Mouse (Mus musculus): Measurements from ENCODE around the gene Hs3st3a1.

Gene Hs3st3a1

GRCm38 (mm10) chr11:64434611-64435545, at the start of gene Hs3st3a1:
TSS of gene Hs3st3a1 (plus strand) at chr11:64435332.
- WGBS: 3% methylated on average over 32 of the region's 36 CpGs

GRCm38 (mm10) chr11:64386333-64386732, 48.8 kb upstream of the Hs3st3a1 start:
- WGBS: 66% methylated on average over 4 of the region's 4 CpGs

GRCm38 (mm10) chr11:64396331-64396881, 38.7 kb upstream of the Hs3st3a1 start:
- 5% methylated on average over 7 of the region's 7 CpGs for WGBS

GRCm38 (mm10) chr11:64396949-64397348, 38.2 kb upstream of the Hs3st3a1 start:
- 50% methylated on average over 6 of the region's 6 CpGs for WGBS

GRCm38 (mm10) chr11:64397612-64398011, 37.5 kb upstream of the Hs3st3a1 start:
- 97% methylated on average over 3 of the region's 3 CpGs for WGBS

- 57% methylated on average over 6 of the region's 6 CpGs for WGBS
These were observed 34.5 kb upstream of the Hs3st3a1 start for GRCm38 (mm10) chr11:64400534-64401093.

GRCm38 (mm10) chr11:64418969-64419368, 16.2 kb upstream of the Hs3st3a1 start:
- WGBS: 34% methylated on average over 1 of the region's 1 CpGs

- WGBS: under 1% methylated on average over 81 of the region's 81 CpGs
These were observed 647 bp downstream of the Hs3st3a1 start for GRCm38 (mm10) chr11:64435546-64436411.

GRCm38 (mm10) chr11:64436412-64436727, 1.2 kb downstream of the Hs3st3a1 start, which contains the start of gene F930015N05Rik:
TSS of gene F930015N05Rik (minus strand) at chr11:64436653.
- 0% methylated on average over 24 of the region's 24 CpGs for WGBS

- WGBS: 48% methylated on average over 5 of the region's 5 CpGs
These were observed 1.7 kb downstream of the Hs3st3a1 start for GRCm38 (mm10) chr11:64436791-64437298.

GRCm38 (mm10) chr11:64437721-64438120, 2.6 kb downstream of the Hs3st3a1 start:
- 90% methylated on average over 3 of the region's 3 CpGs for WGBS

- WGBS: 32% methylated on average over 3 of the region's 3 CpGs
These were observed 3.8 kb downstream of the Hs3st3a1 start for GRCm38 (mm10) chr11:64438909-64439308.

GRCm38 (mm10) chr11:64442119-64442518, 7.0 kb downstream of the Hs3st3a1 start:
- 26% methylated on average over 8 of the region's 8 CpGs for WGBS

GRCm38 (mm10) chr11:64442701-64443100, 7.6 kb downstream of the Hs3st3a1 start:
- 59% methylated on average over 3 of the region's 3 CpGs for WGBS

GRCm38 (mm10) chr11:64445227-64445626, 10.1 kb downstream of the Hs3st3a1 start:
- 55% methylated on average over 1 of the region's 1 CpGs for WGBS

- WGBS: 53% methylated on average over 9 of the region's 9 CpGs
These were observed 13.6 kb downstream of the Hs3st3a1 start for GRCm38 (mm10) chr11:64448586-64449315.

- 79% methylated on average over 3 of the region's 3 CpGs for WGBS
These were observed 26.6 kb downstream of the Hs3st3a1 start for GRCm38 (mm10) chr11:64461746-64462145.

- WGBS: 55% methylated on average over 4 of the region's 4 CpGs
These were observed 33.6 kb downstream of the Hs3st3a1 start for GRCm38 (mm10) chr11:64468737-64469136.

- WGBS: 91% methylated on average over 3 of the region's 3 CpGs
These were observed 38.5 kb downstream of the Hs3st3a1 start for GRCm38 (mm10) chr11:64473679-64474078.

GRCm38 (mm10) chr11:64481445-64481844, 46.3 kb downstream of the Hs3st3a1 start:
- 78% methylated on average over 3 of the region's 3 CpGs for WGBS
